Mouse (Mus musculus) liver, adult 2 months (tissue): ENCODE measurements around the gene Rac3. TPM values are rescaled to one million over a fixed set of nuclear protein-coding genes. Genes with fewer than 3 reads are reported as not detected.
"Not testable (repeated sequence)": the region's sequence is repeated elsewhere in the genome, so short reads cannot be mapped to it uniquely, and the experiment has no call there.

Source experiments
- DNase-seq: peaks from one replicate; pipeline ENCODE4 v3.0.0-alpha.2; 2011; ENCODE audit warnings: low read depth, low spot score; ENCODE audit errors: extremely low read depth
- H3K27ac ChIP-seq: fragments of 200-500 bp; replicated peaks from 2 replicates; pipeline ENCODE4 v1.5.1; 2012; ENCODE audit warnings: low read depth, mild to moderate bottlenecking, control low read depth, inconsistent platforms, low read length; ENCODE audit not compliant: insufficient read depth
- H3K27me3 ChIP-seq: fragments of 200-500 bp; 2 replicates; pipeline ENCODE4 v1.6.1; 2012; ENCODE audit warnings: mild to moderate bottlenecking, moderate library complexity, low read length, inconsistent platforms; ENCODE audit not compliant: control insufficient read depth, insufficient read depth
- H3K36me3 ChIP-seq: fragments of 200-500 bp; 2 replicates; pipeline ENCODE4 v1.6.1; 2012; ENCODE audit warnings: low read length, inconsistent platforms; ENCODE audit not compliant: control insufficient read depth, insufficient read depth
- H3K4me1 ChIP-seq: fragments of 200-500 bp; 2 replicates; pipeline ENCODE4 v1.6.1; 2011; ENCODE audit warnings: low read length; ENCODE audit not compliant: control insufficient read depth, insufficient read depth
- H3K4me3 ChIP-seq: fragments of 200-500 bp; 2 replicates; pipeline ENCODE4 v1.5.1; 2011; ENCODE audit warnings: low read depth, mild to moderate bottlenecking, control low read depth, low read length, moderate library complexity; ENCODE audit not compliant: insufficient read depth
- H3K79me2 ChIP-seq: fragments of 200-500 bp; 2 replicates; pipeline ENCODE4 v1.6.1; 2012; ENCODE audit warnings: inconsistent platforms, mild to moderate bottlenecking, low read length, moderate library complexity; ENCODE audit not compliant: control insufficient read depth, insufficient read depth
- H3K9ac ChIP-seq: fragments of 200-500 bp; 2 replicates; pipeline ENCODE4 v1.6.1; 2012; ENCODE audit warnings: low read depth, mild to moderate bottlenecking, control low read depth, inconsistent platforms, low read length
- CTCF ChIP-seq: fragments of 200-500 bp; IDR thresholded peaks from 2 replicates; pipeline ENCODE4 v1.5.1; 2011; ENCODE audit warnings: low read depth, low read length, control low read depth
- POLR2A ChIP-seq: fragments of 200-500 bp; IDR thresholded peaks from 2 replicates; pipeline ENCODE4 v1.6.1; 2011; ENCODE audit warnings: low read length, control low read depth; ENCODE audit not compliant: insufficient read depth; ENCODE audit errors: extremely low read depth
- WGBS: fragments of 180-500 bp; shearing (Covaris S2); methylation state at CpG from one replicate; pipeline ENCODE4 v1.1.7; 2018; 5-methylcytosine and 5-hydroxymethylcytosine counted together
- polyA plus RNA-seq: library from polyadenylated mRNA; depleted of rRNA; stranded (reverse); fragments of >200 nt; gene quantifications from 2 replicates; pipeline ENCODE4 v1.2.3, GENCODE M21; 2012
- total RNA-seq: library from RNA; depleted of rRNA; stranded (reverse); fragments of >200 nt; gene quantifications from 2 replicates; pipeline ENCODE4 v1.2.3, GENCODE M21; 2014

Rac3 gene
- total and polyA plus RNA-seq, 2 experiments, result 0.55 to 1.1 TPM

GRCm38 (mm10) chr11:120751606-120752005, 30.3 kb downstream of the Rac3 start:
- Histone ChIP-seq H3K79me2 (no peaks in the 10 kb centered on the region), H3K9ac (no peak overlapping the region), H3K27me3 (no peaks in the 10 kb centered on the region), H3K4me1 (no peaks in the 10 kb centered on the region), H3K36me3 (no peaks in the 10 kb centered on the region), H3K4me3 (no peak overlapping the region), H3K27ac (no peak overlapping the region)
- TF ChIP-seq POLR2A, result no peak
- no peak for TF ChIP-seq CTCF
- WGBS, result 82% methylated on average over 4 of the region's 4 CpGs
- no peak for DNase-seq

DNA sequence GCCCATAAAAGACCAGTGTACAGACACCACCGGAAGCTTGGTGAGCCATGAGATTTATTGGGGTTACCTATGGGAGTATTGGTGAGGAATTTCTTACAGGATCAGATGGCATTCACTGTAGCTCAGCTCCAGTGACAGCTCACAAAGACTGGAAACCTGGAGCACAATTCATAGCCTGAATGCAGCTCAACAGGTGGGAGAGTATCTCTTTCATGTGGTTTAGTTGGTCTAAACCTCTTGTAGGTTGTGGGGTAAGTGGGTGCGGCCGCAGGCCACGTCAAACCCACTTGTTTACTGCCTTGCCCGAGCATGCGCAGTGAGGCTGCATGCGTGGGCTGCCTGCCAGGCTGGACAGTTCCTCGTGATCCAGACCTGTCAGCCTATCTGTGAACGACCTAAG, 39.0 kb downstream of the Rac3 start:
- no peak for DNase-seq
- Histone ChIP-seq H3K27me3 (no peaks in the 10 kb centered on the region), H3K27ac (no peak overlapping the region)

DNA sequence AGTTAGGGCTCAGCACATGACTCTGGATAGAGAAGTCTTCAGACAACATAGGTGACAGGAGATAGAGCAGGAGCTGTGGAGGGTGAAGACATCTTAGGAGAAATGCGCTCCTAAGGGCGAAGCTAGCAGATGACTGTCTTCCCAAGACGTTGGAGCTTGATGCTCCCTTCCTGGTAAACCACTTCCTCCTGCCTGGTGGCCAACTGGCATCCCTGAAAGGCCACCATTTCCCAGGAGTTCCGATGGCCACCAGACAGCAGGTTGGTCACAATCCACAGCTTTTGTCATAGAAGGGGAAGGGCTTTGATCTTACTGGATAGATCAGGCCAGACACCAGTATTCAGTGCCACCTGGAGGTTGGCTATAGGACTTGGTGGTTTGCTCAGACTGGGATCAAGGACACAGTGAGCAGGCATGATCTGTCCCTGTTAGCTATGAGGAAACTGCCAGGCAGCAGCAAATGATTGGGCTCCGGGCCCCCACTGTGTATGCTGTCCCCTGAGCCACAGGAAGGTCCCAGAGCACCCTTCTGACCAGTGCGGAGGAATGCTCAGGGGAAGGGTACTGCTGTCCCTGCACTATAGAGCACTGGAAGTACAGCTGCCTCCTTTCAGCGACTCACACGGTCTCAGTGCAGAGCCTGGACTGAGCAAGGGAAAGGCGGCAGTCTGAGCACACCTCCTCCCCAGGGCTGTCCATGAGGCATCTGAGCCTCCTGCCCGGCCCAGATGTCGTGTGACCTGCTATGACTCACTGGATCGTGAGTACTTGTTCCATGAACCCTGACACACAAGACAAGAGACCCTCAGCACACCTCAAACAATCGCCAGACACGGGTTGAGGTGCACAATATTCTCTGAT, 40.8 kb downstream of the Rac3 start:
- no peak overlapping the region for H3K27ac ChIP-seq
- 78% methylated on average over 14 of the region's 14 CpGs for WGBS
- H3K79me2 ChIP-seq, result no peaks in the 10 kb centered on the region
- no peak overlapping the region for H3K4me3 ChIP-seq
- H3K9ac ChIP-seq, result no peak overlapping the region
- TF ChIP-seq POLR2A, result no peak
- TF ChIP-seq CTCF, result no peak
- no peaks in the 10 kb centered on the region for H3K4me1 ChIP-seq
- no peak for DNase-seq
- H3K27me3 ChIP-seq, result no peaks in the 10 kb centered on the region
- H3K36me3 ChIP-seq, result no peaks in the 10 kb centered on the region

More for the DNA sequence above, 39.0 kb downstream of the Rac3 start:
- 91% methylated on average over 9 of the region's 9 CpGs for WGBS
- Histone ChIP-seq H3K79me2 (no peaks in the 10 kb centered on the region), H3K36me3 (no peaks in the 10 kb centered on the region), H3K4me3 (no peak overlapping the region), H3K4me1 (no peaks in the 10 kb centered on the region), H3K9ac (no peak overlapping the region)
- TF ChIP-seq CTCF, result no peak
- TF ChIP-seq POLR2A, result no peak

DNA sequence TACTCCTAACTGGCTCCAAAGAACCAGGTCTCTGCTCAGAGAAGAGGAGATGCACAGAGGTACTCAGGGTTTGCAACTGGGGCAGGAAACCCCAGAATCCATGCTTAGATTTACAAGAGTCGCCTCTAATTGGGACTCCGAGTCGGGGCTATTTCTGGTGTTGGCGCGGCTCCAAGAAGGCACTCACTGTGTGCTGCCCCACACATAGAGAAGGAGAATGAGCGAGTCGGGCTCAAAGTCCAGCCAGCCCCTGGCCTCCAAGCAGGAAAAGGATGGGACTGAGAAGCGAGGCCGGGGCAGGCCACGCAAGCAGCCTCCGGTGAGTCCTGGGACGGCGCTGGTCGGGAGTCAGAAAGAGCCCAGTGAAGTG, 41.4 kb downstream of the Rac3 start, which contains the start of gene Hmga1b:
Hmga1b (plus strand) TSS at position 123 of the 370 bp plus-strand sequence.
- H3K4me1 ChIP-seq, H3K9ac ChIP-seq, H3K36me3 ChIP-seq, DNase-seq, H3K27me3 ChIP-seq, H3K27ac ChIP-seq, H3K4me3 ChIP-seq, H3K79me2 ChIP-seq: not testable (repeated sequence)
- 31% methylated on average over 14 of the region's 14 CpGs for WGBS

DNA sequence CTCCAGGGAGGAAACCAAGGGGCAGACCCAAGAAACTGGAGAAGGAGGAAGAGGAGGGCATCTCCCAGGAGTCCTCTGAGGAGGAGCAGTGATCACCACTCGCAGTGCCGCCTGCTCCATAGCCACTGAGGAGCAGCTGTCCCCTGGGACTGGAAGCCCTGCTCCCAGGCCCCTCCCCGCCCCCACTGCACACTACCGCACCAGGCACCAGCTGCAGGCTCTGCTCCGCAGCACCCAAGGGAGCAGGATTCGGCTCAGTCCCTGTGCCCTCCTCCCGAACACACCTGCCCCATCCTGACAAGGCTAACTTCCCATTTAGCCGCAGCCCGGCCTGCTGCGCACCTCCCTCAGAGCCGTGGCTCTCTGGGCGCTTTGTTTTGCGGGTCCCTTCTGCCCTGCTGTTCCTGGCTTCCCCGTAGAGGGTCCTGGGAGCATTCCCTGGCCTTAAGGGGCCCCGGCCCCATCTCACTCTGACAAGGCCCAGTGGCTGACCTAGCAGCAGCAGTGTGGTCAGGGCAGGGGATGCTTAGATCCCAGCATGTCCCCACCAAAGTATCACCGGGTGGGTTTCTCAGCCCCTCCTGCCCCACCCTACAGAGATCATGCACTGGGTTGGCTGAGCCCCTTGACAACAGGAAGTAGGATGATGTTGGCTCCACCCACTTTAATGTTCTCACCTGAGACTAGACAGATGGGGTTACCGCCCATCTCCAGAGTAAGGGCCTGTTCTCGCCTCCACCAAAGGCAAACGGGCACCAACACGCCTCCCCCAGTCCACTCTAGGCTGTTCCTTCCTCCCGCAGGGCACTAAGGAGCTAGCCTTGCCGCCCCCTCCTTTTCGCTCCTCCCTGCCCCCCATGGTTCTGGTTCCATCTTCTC, 42.1 kb downstream of the Rac3 start:
- H3K4me1 ChIP-seq, H3K4me3 ChIP-seq, DNase-seq, H3K9ac ChIP-seq, H3K27me3 ChIP-seq, H3K36me3 ChIP-seq, H3K79me2 ChIP-seq, H3K27ac ChIP-seq: not testable (repeated sequence)
- 37% methylated on average over 11 of the region's 23 CpGs for WGBS

DNA sequence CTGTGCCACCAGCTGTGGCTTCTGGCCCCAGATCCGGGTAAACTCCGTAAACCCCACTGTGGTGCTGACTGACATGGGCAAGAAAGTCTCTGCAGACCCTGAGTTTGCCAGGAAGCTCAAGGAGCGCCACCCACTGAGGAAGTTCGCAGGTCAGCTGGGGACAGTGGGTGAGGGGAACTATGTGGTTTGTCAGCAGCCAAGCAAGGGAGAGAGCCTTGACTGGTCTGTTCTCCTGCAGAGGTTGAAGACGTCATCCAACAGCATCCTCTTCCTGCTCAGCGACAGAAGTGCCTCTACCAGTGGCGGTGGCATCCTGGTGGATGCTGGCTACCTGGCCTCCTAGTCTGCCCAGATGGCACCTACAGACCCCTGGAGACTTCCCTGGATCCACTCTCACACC, 45.8 kb downstream of the Rac3 start:
- H3K36me3 ChIP-seq, H3K79me2 ChIP-seq, DNase-seq, H3K4me3 ChIP-seq, H3K27ac ChIP-seq, H3K9ac ChIP-seq, H3K4me1 ChIP-seq, H3K27me3 ChIP-seq: not testable (repeated sequence)
- WGBS, result 58% methylated on average over 3 of the region's 7 CpGs
